Mouse (Mus musculus) right cerebral cortex, adult 2 months (tissue): Measurements from ENCODE around the gene Olfr1105.

ENCODE experiments used
- DNase-seq, 2 experiments: peaks; one replicate each; pipeline ENCODE4 v3.0.0; 2021 to 2022; ENCODE audit warnings: low spot score in 2 of 2

Olfr1105 gene

DNA sequence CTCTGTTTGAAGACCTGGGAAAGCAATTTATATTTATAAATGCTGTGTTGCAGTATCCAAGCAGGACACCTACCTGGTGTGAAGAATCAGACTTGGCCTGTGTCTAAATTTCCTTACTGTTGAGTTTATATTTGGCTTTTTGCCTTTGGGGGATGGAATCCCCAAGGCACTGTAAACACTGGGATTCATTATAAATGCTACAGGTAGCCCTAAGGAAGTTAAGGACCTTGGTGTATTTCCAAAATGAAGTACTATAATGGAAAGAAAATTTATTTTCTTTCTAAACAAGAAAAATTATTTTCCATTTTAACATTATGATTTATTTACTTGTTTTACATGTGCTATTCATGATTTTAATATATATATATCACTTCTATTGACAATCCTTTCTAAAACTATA lies at the start of gene Olfr1105:
TSS of gene Olfr1105 (minus strand) at position 101 of the 400 bp plus-strand sequence.
- DNase-seq, result no peak

DNA sequence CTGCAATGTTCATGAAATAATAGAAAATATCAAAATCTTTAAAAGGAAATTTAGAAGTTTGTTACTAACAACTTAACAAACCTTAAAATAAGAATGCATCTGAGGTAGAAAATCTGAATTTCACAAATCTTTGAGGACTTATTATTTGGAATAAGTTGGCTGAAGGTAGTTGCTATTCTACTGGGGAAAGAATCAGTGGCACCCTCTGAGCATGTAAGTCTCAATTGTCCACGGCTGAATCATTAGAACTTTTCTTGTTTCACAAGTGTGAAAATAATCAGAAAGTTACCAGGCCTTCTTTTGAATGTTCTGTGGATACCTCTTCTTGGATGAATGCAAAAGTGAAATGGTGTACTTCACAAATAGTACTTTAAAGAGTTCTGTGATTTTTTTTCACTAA lies 39.4 kb upstream of the Olfr1105 start, which contains the start of gene Olfr1107:
TSS of gene Olfr1107 (minus strand) at position 101 of the 400 bp plus-strand sequence.
- no peak for DNase-seq

DNA sequence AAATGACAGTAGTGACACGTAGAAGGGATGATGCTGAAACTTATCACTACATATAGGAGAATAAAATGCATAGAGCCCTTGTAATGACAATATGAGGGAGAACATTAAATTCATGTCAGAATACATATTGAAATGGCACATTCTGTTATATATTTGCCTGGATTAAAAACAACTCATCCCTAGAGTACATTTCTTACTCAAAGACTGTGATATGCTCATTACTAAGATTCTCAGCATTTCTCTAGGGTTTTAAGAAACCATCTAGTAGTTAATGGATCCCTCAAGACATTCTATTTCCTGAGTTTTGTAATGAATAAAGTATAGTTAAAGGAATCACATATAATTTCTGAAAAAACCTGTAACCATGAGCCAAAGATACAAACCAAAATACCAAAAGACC lies 15.8 kb upstream of the Olfr1105 start, which contains the start of gene Olfr1106:
TSS of gene Olfr1106 (minus strand) at position 101 of the 400 bp plus-strand sequence.
- no peak for DNase-seq

DNA sequence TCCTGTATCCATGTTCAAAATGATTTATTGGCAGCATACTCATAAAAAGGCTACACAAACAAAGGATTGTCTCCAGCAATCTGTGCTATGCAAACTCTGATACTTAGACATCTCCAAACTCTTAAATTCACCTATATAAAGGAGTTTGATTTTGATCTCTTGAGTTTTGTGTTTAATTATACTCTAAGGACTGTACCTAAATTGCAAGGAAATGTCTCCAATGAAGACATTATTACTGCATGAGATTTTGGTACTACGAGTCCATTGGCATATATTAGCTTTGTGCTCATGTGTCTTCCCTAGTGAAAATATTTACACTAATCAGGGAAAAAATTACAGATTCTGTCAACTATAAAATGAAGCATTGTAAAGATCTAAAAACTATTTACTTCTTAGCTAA lies 9.4 kb downstream of the Olfr1105 start, which contains the start of gene Olfr1104:
TSS of gene Olfr1104 (minus strand) at position 101 of the 400 bp plus-strand sequence.
- no peak for DNase-seq

DNA sequence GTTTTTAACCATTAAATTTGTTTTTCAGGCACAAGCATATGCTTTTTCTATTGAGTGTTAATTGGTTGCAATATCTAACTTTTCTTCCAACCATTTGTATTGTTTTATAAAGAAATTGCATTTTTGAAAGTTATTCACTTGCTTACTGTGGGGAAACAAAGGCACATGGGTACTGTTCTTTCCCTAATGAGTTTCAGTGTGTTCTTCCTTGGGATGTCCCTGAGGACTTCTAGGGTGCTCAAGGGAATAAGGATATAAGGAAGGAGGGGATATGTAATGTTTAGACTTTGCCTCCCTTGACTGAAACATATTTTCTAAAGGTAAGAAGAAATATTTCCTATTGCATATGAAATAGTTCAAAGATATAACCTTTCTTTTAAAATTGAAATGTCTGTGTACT lies 38.2 kb downstream of the Olfr1105 start, which contains the start of gene Olfr1102:
TSS of gene Olfr1102 (plus strand) at position 301 of the 400 bp plus-strand sequence.
- no peak for DNase-seq

DNA sequence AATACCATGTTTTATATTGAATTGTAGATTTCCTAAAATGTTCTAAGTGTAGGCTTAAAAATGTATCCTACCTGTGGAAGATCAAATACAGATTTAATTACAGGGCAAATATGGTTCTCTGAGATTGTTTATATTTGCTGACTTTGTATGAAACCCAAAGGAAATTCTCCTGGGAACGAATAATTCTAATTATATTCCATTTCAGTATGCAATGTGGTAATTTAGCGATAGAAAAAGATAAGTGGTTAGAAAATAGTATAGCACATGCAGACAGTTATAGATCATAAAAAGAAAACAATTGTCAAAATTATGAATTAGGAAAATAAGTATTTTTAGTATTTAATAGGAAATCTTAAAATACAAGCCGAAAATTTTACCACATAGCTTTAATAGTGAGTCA lies 45.2 kb downstream of the Olfr1105 start, which contains the start of gene Olfr1101:
TSS of gene Olfr1101 (minus strand) at position 101 of the 400 bp plus-strand sequence.
- DNase-seq, result no peak
